Mouse (Mus musculus) splenic B cell, adult 2 months (primary cell): ENCODE measurements at regions not wholly inside any gene's neighbourhood (a gene's known extent, or its start where the extent isn't known, plus 50 kb on each side); places are given as distances from the start of the nearest gene placed in this dataset.

ENCODE experiments used
- DNase-seq: peaks from one replicate; pipeline ENCODE4 v3.0.0-alpha.2; 2011; ENCODE audit warnings: low read depth, low spot score
- H3K27me3 ChIP-seq: 2 replicates; pipeline ENCODE4 v1.6.1; 2012; ENCODE audit warnings: mild to moderate bottlenecking, low read length, moderate library complexity, mixed read lengths; ENCODE audit not compliant: control insufficient read depth, poor library complexity, insufficient read depth, severe bottlenecking
- H3K36me3 ChIP-seq: 2 replicates; pipeline ENCODE4 v1.6.1; 2012; ENCODE audit warnings: mild to moderate bottlenecking, low read length, moderate library complexity, mixed read lengths; ENCODE audit not compliant: control insufficient read depth, poor library complexity, insufficient read depth, severe bottlenecking

DNA sequence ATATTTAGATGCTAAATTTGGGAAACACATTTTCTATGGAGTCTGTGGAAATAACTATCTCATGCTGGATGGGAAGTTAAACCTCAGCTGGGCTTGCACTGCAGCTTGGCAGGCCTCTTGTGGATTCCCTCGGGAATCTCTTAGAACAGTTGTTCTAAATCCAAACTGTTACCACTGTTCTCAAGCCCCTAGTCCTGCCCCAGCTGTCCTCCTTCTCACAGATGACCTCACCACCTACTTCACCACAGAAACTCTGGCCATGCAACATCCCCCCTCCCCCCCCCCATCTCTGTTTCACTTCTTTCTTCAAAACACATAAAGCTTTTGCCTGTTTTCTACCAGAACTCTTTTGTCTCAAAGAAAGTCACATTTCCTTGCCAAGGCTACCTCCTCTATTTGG is 136.6 kb upstream of the Wdr44 start:
- no peak for DNase-seq
- no peaks in the 10 kb centered on the region for H3K27me3 ChIP-seq
- H3K36me3 ChIP-seq = no peaks in the 10 kb centered on the region

DNA sequence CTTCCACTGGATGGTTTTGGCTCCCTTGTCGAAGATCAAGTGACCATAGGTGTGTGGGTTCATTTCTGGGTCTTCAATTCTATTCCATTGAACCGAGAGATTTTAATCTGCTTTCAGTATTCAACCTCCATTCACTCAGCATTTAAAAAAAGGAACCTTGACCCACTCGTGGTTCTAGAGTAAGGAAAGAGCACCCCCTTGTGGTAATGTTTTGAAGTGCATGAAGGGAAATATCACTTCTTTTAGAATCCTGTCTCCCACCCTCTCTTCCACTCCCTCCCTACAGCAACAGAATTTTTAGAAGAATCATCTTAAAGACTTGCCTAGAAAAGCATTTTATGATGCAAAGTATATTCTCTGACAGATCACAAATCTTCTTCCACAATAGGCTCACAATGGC is 127.3 kb upstream of the Wdr44 start:
- Histone ChIP-seq H3K36me3 (no peaks in the 10 kb centered on the region), H3K27me3 (no peaks in the 10 kb centered on the region)
- peak; percentile 52 for DNase-seq
